ENCODE assay signal across 8 mouse cellular contexts in genomic region chr10:29535546-29536260, GRCm38 (mm10). TPM values are rescaled to one million over a fixed set of nuclear protein-coding genes. Genes with fewer than 3 reads are reported as not detected.
DNase-seq lines count a peak whose midpoint lies in the region; ATAC-seq and TF ChIP-seq lines count a peak whose summit lies in the region.

Gene Rspo3 (minus strand): TSS chr10:29535867.

- H3K4me1 ChIP-seq in lung, embryonic 14.5 days (ENCODE audit: insufficient read depth): peaks cover 2% of the 10 kb centered on the region; the same call in 1 of the 2 replicates
- H3K4me1 ChIP-seq in neural tube, embryonic 12.5 days: peaks cover 18% of the 10 kb centered on the region

- H3K27ac ChIP-seq in lung, embryonic 14.5 days (ENCODE audit: low read depth): no peak within 1 kb of the TSS
- H3K27ac ChIP-seq in neural tube, embryonic 12.5 days: no peak within 1 kb of the TSS

- H3K9me3 ChIP-seq in lung, embryonic 14.5 days (ENCODE audit: low read depth, low read length): no peaks in the 10 kb centered on the region
- H3K9me3 ChIP-seq in neural tube, embryonic 12.5 days: no peaks in the 10 kb centered on the region

- no peaks in the 10 kb centered on the region for H3K36me3 ChIP-seq in lung, embryonic 14.5 days (ENCODE audit: insufficient read depth)
- no peaks in the 10 kb centered on the region for H3K36me3 ChIP-seq in neural tube, embryonic 12.5 days

- H3K4me2 ChIP-seq in lung, embryonic 14.5 days: peak within 1 kb of the TSS; percentile 92
- H3K4me2 ChIP-seq in neural tube, embryonic 12.5 days (replicated peaks): peak within 1 kb of the TSS; percentile 97

- TF ChIP-seq CTCF in lung, embryonic 14.5 days (IDR thresholded peaks at IDR 0.05; ENCODE audit: low read depth): peak; percentile 39

- peak; percentile 67 for DNase-seq in lung, embryonic 14.5 days
- no peak for DNase-seq in lung, postnatal 25 days (ENCODE audit: low spot score)
- peak; percentile 26 to 42 for DNase-seq in cerebellum, postnatal 4 days (ENCODE audit: low spot score in 2 of 2)
- DNase-seq in gastrocnemius, postnatal 25 days: peak; percentile 27
- DNase-seq in kidney, adult 9 months: peak; percentile 8
- peak; percentile 31 for DNase-seq in liver

- under 1% methylated on average over 43 of the region's 44 CpGs for WGBS in lung, embryonic 14.5 days
- under 1% methylated on average over 43 of the region's 44 CpGs for whole genome bisulfite sequencing in neural tube, embryonic 12.5 days

- peak; percentile 89 for ATAC-seq in lung, embryonic 14.5 days (ENCODE audit: insufficient read depth)
- ATAC-seq in neural tube, embryonic 12.5 days (ENCODE audit: low FRiP score, low read depth): peak; percentile 81
- ATAC-seq in CD4-positive, CD25-positive, alpha-beta regulatory T cell, adult 4 months: no peak

- peak within 1 kb of the TSS; percentile 52 for H3K4me3 ChIP-seq in lung, embryonic 14.5 days (ENCODE audit: low read depth, low read length)
- peak within 1 kb of the TSS; percentile 56 for H3K4me3 ChIP-seq in neural tube, embryonic 12.5 days

- peak within 1 kb of the TSS; percentile 54 for H3K9ac ChIP-seq in lung, embryonic 14.5 days
- peak within 1 kb of the TSS; percentile 54 for H3K9ac ChIP-seq in neural tube, embryonic 12.5 days

- peaks cover 23% of the 10 kb centered on the region for H3K27me3 ChIP-seq in lung, embryonic 14.5 days (ENCODE audit: insufficient read depth, low read length)
- H3K27me3 ChIP-seq in neural tube, embryonic 12.5 days (replicated peaks): peaks cover 34% of the 10 kb centered on the region

RNA-seq across cellular contexts. Expression of gene Rspo3, which starts in this region (rescaled TPM):
- 1.1 and 1.4 TPM in 2 replicates for polyA plus RNA-seq in lung, embryonic 14.5 days (2014; fragmentation: Nextera tagmentation; extraction: Ambion mirVana)
- total RNA-seq in gastrocnemius, postnatal 25 days (2021): 1 to 10 TPM in 1 of 2 experiments, under 1 TPM in 1; 0.99 to 3.5 TPM
- 4.4 and 4.7 TPM in 2 replicates for polyA plus RNA-seq in neural tube, embryonic 12.5 days (2016; fragmentation: Nextera tagmentation; extraction: Ambion mirVana)
- not detected for polyA plus RNA-seq in CD4-positive, CD25-positive, alpha-beta regulatory T cell, adult 4 months (2017; shearing (Covaris generic))
